Mouse (Mus musculus) liver, adult 2 months (tissue): ENCODE measurements around the gene Aifm2. TPM values are rescaled to one million over a fixed set of nuclear protein-coding genes. Genes with fewer than 3 reads are reported as not detected.
A peak's percentile ranks its signal among the peaks of the same experiment; 100 is the strongest.

ENCODE experiments used
- DNase-seq: peaks from one replicate; pipeline ENCODE4 v3.0.0-alpha.2; 2011; ENCODE audit warnings: low read depth, low spot score; ENCODE audit errors: extremely low read depth
- H3K27ac ChIP-seq: fragments of 200-500 bp; replicated peaks from 2 replicates; pipeline ENCODE4 v1.5.1; 2012; ENCODE audit warnings: low read depth, mild to moderate bottlenecking, control low read depth, inconsistent platforms, low read length; ENCODE audit not compliant: insufficient read depth
- H3K27me3 ChIP-seq: fragments of 200-500 bp; 2 replicates; pipeline ENCODE4 v1.6.1; 2012; ENCODE audit warnings: mild to moderate bottlenecking, moderate library complexity, low read length, inconsistent platforms; ENCODE audit not compliant: control insufficient read depth, insufficient read depth
- H3K36me3 ChIP-seq: fragments of 200-500 bp; 2 replicates; pipeline ENCODE4 v1.6.1; 2012; ENCODE audit warnings: low read length, inconsistent platforms; ENCODE audit not compliant: control insufficient read depth, insufficient read depth
- H3K4me1 ChIP-seq: fragments of 200-500 bp; 2 replicates; pipeline ENCODE4 v1.6.1; 2011; ENCODE audit warnings: low read length; ENCODE audit not compliant: control insufficient read depth, insufficient read depth
- H3K4me3 ChIP-seq: fragments of 200-500 bp; 2 replicates; pipeline ENCODE4 v1.5.1; 2011; ENCODE audit warnings: low read depth, mild to moderate bottlenecking, control low read depth, low read length, moderate library complexity; ENCODE audit not compliant: insufficient read depth
- H3K79me2 ChIP-seq: fragments of 200-500 bp; 2 replicates; pipeline ENCODE4 v1.6.1; 2012; ENCODE audit warnings: inconsistent platforms, mild to moderate bottlenecking, low read length, moderate library complexity; ENCODE audit not compliant: control insufficient read depth, insufficient read depth
- H3K9ac ChIP-seq: fragments of 200-500 bp; 2 replicates; pipeline ENCODE4 v1.6.1; 2012; ENCODE audit warnings: low read depth, mild to moderate bottlenecking, control low read depth, inconsistent platforms, low read length
- CTCF ChIP-seq: fragments of 200-500 bp; IDR thresholded peaks from 2 replicates; pipeline ENCODE4 v1.5.1; 2011; ENCODE audit warnings: low read depth, low read length, control low read depth
- POLR2A ChIP-seq: fragments of 200-500 bp; IDR thresholded peaks from 2 replicates; pipeline ENCODE4 v1.6.1; 2011; ENCODE audit warnings: low read length, control low read depth; ENCODE audit not compliant: insufficient read depth; ENCODE audit errors: extremely low read depth
- WGBS: fragments of 180-500 bp; shearing (Covaris S2); methylation state at CpG from one replicate; pipeline ENCODE4 v1.1.7; 2018; 5-methylcytosine and 5-hydroxymethylcytosine counted together
- polyA plus RNA-seq: library from polyadenylated mRNA; depleted of rRNA; stranded (reverse); fragments of >200 nt; gene quantifications from 2 replicates; pipeline ENCODE4 v1.2.3, GENCODE M21; 2012; rRNA removed
- total RNA-seq: library from RNA; depleted of rRNA; stranded (reverse); fragments of >200 nt; gene quantifications from 2 replicates; pipeline ENCODE4 v1.2.3, GENCODE M21; 2014; rRNA removed

Gene Aifm2
- 19.8 and 22.4 TPM in 2 replicates for total RNA-seq
- 19.3 and 23.2 TPM in 2 replicates for polyA plus RNA-seq

DNA sequence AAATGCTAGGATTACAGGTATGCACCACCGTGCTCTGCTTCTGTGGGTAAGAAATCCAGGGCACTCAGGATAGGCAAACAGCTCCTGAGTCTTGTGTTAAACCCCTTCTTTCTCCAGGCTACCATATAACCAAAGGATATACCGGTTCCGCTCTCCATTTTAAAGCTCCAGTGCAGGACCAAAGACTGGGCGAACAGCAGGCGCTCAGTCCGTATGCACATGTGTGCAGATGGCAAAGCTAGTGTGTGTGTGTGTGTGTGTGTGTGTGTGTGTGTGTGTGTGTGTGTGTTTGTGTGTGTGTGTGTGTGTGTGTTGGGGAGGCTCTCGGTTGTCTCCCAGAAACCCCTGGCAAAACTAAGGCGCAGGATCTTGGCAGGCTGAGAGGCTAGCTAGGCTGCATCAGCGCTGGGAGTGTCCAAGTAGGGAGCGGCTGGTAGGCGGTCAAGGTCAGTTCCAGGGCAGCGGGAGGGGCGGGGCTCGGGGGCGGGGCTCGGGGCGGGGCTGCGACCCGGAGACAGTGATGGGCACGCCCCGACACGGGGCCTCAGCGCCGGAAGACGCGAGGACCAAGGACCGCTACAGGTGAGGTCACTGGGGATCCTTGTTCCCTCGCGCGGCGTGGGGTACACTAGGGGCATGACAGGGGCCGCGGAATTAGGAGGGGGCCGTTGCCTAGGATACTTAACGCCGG lies at the start of gene Aifm2:
Aifm2 (plus strand) TSS at position 493 of the 691 bp plus-strand sequence.
- WGBS = 10% methylated on average over 36 of the region's 36 CpGs
- Histone ChIP-seq H3K79me2 (no peaks in the 10 kb centered on the region), H3K27ac (peak within 1 kb of the TSS; percentile 90), H3K27me3 (no peaks in the 10 kb centered on the region), H3K4me3 (peak within 1 kb of the TSS; percentile 87), H3K36me3 (no peaks in the 10 kb centered on the region), H3K9ac (peak within 1 kb of the TSS; percentile 84), H3K4me1 (peaks cover 10% of the 10 kb centered on the region)
- no peak for TF ChIP-seq CTCF
- peak; percentile 62; the same call in 1 of the 2 replicates for TF ChIP-seq POLR2A
- DNase-seq = peak; percentile 77

DNA sequence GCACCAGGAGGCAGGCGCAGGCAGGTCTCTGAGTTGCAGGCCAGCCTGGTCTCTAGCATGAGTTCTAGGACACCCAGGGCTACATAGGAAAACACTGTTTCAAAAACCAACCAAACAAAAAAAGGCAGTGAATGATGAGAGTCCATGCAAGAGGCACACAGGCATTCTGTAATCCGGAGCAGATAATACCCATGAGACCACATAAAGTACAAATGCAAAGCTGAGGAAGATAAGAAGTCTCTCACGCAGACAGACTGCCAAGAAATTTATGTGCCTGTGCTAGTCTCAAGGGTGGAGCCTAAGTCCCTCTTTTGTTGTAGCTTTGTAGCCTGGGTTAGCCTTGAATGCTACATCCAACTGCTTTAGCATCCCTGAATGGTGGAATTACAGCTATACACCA lies 49.4 kb upstream of the Aifm2 start:
- H3K27ac ChIP-seq = 0 out of 2 replicates have a peak overlapping the region, but pooled peaks have one; percentile 13
- H3K27me3 ChIP-seq = no peaks in the 10 kb centered on the region
- TF ChIP-seq POLR2A = no peak
- no peak for TF ChIP-seq CTCF
- H3K79me2 ChIP-seq = no peaks in the 10 kb centered on the region
- no peak overlapping the region for H3K4me3 ChIP-seq
- H3K9ac ChIP-seq = no peak overlapping the region
- H3K4me1 ChIP-seq = peaks cover 8% of the 10 kb centered on the region
- no peak for DNase-seq
- WGBS = 72% methylated on average over 3 of the region's 3 CpGs
- H3K36me3 ChIP-seq = peaks cover 55% of the 10 kb centered on the region

DNA sequence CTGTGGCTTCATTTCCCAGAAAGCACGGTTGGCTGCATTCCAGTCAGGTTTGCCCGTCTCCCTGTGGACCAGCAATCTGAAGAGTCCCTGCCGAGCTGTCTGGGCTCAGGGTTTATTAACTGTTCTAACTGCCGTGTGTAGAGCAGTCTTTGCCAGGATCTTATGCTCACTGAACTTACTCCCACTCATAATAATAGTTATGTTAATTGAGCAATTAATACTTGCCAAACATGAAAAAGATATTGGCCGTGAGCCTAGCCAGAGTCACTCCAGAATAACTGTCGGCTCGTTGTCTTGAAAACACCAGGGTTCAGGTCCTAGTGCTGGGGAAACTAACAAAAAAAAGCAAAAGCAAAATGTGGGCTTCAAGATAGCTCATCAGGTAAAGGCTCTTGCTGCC lies 45.8 kb upstream of the Aifm2 start:
- H3K79me2 ChIP-seq = no peaks in the 10 kb centered on the region
- no peaks in the 10 kb centered on the region for H3K27me3 ChIP-seq
- WGBS = 65% methylated on average over 7 of the region's 7 CpGs
- peaks cover 8% of the 10 kb centered on the region for H3K4me1 ChIP-seq
- no peak overlapping the region for H3K9ac ChIP-seq
- no peak for DNase-seq
- no peak overlapping the region for H3K27ac ChIP-seq
- no peak overlapping the region for H3K4me3 ChIP-seq
- TF ChIP-seq POLR2A = no peak
- TF ChIP-seq CTCF = no peak
- H3K36me3 ChIP-seq = peaks cover 59% of the 10 kb centered on the region

DNA sequence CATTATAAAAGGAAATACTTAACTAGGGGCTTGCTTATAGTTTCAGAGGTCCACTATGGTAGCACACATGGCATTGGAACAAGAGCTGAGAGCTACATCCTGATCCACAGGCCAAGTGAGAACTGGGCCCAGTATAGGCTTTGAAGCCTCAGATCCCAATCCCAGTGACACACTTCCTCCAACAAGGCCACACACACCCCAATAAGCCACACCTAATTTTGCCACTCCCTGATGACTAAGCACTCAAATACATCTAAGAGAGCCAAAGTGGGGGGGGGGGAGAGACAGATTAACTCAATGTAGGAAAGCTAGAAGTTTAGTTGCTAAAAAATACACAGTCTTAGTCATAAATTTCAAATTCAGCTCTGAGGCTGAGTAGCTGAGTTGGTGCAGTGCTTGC lies 45.2 kb upstream of the Aifm2 start:
- Histone ChIP-seq H3K4me3 (no peak overlapping the region), H3K27me3 (no peaks in the 10 kb centered on the region), H3K79me2 (no peaks in the 10 kb centered on the region), H3K27ac (no peak overlapping the region), H3K9ac (no peak overlapping the region), H3K36me3 (peaks cover 63% of the 10 kb centered on the region), H3K4me1 (peaks cover 5% of the 10 kb centered on the region)
- no peak for TF ChIP-seq POLR2A
- no peak for TF ChIP-seq CTCF
- no peak for DNase-seq

DNA sequence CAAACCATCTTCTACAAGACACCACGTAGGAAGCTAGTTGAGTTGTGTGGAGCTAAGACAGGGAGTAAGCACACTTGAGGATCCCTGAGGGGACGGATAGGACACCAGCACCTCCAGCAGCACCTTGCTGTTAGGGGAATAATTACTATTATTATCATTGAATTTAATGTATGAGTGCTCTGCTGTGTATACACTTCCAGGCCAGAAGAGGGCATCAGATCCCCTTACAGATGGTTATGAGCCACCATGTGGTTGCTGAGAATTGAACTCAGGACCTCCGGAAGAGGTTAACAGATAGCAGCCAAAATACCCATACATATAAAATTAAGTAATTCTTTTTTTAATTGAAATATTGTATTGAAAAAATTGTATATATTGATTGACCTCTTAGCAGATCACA lies 44.3 kb upstream of the Aifm2 start:
- Histone ChIP-seq H3K36me3 (peaks cover 65% of the 10 kb centered on the region), H3K27me3 (no peaks in the 10 kb centered on the region)

DNA sequence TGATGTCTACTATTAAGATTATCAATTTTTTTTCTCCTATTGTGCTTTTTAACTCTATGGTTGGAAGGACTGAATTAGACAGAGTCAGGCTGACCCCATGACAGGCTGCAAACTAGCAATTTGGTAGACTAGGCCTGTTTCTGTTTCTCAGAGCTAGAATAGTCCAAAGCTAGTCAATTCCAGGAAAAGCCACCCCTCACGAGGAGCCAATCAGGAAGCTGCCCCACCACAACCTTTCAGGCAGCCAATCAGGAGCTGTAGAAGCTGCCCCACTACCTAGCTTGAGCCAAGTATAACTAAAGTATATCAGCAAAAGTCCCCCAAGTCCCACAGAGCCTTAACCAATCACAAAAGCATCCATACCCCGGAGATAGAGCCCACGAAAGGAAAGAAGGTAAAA lies 39.1 kb upstream of the Aifm2 start:
- Histone ChIP-seq H3K27ac (peak overlapping the region; percentile 81), H3K4me1 (peaks cover 8% of the 10 kb centered on the region), H3K36me3 (peaks cover 32% of the 10 kb centered on the region), H3K4me3 (no peak overlapping the region), H3K27me3 (no peaks in the 10 kb centered on the region), H3K79me2 (peaks cover 8% of the 10 kb centered on the region; the same call in 1 of the 2 replicates), H3K9ac (no peak overlapping the region)
- TF ChIP-seq CTCF (no peak), POLR2A (no peak)
- DNase-seq = peak; percentile 65
- WGBS = 30% methylated on average over 3 of the region's 3 CpGs

More for the DNA sequence above, 44.3 kb upstream of the Aifm2 start:
- no peak for DNase-seq
- TF ChIP-seq CTCF = 0 out of 2 replicates have a peak, but pooled peaks have one; percentile 16
- no peak for TF ChIP-seq POLR2A
- Histone ChIP-seq H3K9ac (no peak overlapping the region), H3K27ac (no peak overlapping the region), H3K4me3 (no peak overlapping the region), H3K4me1 (peaks cover 1% of the 10 kb centered on the region), H3K79me2 (no peaks in the 10 kb centered on the region)
- 97% methylated on average over 3 of the region's 3 CpGs for WGBS
